Mouse (Mus musculus) cerebellum, postnatal 14 days (tissue): ENCODE results near the gene Zmynd15.

Experiments
- DNase-seq, 2 experiments: peaks; one replicate each; pipeline ENCODE4 v3.0.0; 2021; ENCODE audit warnings: mixed read lengths in 2 of 2

Zmynd15 gene

DNA sequence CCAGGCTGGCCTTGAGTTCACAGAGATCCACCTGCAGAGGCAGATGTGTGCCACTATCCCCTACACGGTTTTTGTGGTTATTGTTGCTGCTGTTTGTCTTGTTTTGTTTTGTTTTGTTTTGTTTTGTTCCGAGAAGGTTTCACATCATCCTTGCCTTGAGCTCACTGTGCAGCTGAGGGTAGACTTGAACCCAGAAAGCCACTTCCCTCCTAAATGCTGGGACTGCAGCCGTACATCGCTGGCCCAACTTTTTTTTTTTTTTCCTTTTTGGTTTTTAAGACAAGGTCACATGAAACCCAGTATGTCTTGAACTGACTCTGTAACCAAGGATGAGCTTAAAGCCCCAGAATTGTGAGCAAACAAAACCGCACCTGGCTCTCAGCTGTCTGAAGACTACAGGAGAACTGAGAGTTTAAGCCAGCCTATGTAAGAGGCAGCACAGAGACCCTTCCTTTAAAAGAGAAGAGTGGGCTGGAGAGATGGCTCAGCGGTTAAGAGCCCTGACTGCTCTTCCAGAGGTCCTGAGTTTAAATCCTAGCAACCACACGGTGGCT is 47.8 kb downstream of the Zmynd15 start:
- DNase-seq, result no peak

DNA sequence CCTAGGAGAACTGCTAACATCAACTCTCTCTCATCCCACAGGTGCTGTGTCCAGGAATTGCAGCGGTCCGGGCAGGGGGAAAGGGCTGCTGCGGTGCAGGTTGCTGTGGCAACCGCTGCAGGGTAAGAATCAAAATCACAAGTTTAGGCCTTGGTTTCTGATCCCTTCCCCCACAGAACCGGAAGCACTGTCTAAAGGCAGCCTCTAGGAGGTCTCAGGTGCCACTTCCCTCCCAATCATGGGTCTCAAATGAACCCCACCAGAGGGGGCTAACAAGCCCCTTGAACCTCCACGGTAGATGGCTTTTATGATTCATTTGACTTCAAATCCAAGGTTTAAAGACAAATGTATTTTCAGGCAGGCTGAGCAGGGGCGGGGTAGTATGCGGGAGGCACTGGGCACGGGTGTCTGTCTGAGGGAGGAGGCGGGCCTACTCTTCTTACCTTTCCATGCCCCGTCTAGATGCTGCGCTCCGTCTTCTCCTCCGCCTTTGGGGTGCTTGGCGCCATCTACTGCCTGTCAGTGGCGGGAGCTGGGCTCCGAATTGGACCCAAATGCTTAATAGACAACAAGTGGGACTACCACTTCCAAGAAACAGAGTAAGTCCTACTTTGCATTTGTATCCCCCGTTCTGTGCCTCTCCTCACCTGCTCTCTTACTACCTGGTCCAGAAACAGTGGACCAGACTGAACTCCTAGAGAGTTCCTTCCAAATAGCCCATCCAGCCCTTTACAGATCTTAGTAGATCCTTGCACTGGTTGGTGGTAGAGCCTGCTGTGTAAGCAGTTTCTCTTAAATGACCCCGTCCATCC is 50.7 kb downstream of the Zmynd15 start:
- peak; percentile 64 to 73 for DNase-seq

DNA sequence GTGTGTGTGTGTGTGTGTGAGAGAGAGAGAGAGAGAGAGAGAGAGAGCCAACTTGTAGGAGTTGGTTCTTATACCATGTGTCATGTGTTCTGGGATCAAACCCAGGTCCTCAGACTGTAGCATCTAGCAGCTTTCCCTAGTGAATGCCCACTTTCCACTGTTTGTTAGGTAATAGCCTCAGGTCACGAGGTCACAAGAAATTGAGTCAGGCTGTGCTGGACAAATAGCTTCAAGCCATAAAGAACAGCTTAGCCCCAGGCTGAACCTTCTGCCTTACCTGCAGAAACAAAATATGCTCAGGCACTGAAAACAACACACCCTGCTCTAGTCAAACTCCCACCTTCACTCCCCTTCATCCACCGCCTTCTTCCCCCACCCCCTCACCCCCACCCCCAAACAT is 52.0 kb downstream of the Zmynd15 start:
- DNase-seq, result no peak

DNA sequence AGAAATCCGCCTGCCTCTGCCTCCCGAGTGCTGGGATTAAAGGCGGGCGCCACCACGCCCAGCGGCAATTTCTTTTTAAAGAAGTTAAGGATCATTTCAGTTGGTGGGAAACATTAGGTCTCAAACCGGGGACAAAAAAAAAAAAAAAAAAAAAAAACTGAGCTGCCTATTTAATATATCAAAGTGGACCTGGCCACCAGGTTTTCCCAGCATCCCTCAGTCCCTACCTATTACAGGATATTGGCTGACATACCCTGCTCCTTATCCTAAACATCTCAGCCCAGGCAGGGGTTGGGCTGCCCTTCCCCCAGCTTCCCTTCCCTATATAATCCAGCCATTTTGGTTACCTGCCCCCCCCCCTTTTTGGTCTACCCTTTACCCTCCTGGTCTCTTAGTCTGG is 52.6 kb downstream of the Zmynd15 start:
- no peak for DNase-seq

DNA sequence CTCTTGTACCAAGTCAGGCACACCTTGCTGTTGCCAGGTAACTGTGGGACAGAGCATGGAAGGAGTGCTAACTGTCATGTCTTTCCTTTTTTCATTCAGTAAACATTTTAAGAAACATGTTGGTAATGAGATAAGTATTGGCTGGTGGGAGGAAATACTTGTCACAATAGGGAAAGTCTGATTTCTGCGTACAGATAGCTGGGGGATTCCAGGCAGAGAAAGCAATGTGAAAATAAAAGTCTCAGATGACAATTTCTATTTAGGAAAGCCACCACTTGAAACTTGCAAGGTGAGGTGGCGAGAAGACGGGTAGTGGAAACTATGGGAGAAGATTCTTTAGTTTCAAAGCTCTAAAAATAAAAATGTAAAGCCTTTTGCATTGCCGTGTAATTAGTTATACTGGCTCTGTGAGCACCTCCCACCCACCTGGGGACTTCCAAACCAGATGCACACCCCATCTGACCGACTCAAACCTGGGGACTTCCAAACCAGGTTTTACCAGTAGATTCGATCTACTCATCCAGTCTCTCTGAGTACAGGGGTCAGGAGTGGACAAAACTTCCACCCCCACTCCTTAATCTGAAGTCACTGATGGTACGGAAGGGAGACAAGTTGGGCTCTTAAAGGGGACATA is 53.6 kb downstream of the Zmynd15 start:
- no peak for DNase-seq

DNA sequence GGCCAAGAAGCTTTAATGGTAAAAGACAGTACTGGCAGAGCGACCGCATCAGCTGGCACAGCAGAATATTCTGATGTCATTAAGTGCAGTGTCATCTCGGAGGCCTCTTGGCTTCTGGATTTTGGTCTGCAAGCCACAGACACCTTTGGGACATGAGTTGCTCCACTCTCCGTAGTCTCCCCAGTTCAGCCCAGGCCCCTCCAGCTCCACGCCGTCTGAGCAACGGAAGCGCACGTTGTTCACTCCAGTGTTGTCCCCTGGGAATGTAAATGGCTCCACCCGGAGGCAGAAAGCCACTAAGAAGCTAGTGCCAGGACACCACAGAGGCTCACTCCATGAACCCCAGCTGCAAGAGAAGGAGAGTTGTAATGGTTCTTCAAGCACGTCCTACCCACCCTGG is 54.3 kb downstream of the Zmynd15 start:
- DNase-seq, result no peak

DNA sequence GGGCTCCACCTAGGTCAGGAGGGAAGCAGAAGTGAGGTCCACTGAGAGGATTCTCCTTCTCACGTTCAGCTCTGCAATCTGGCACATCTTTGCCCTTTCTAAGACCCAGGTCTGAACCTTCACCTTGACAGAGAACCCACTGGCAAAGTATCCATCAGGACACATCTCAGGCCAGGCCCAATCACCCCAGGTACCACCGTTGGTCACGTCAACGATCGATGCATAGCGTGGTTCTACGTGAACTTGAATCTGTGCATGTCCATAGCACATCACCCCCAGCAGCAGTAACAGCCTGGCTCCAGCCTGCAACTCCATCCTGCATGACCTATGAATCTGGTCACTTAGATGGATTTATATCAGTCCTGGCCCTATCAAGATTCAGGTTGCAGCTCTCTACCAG is 55.1 kb downstream of the Zmynd15 start, which contains the start of gene Vmo1:
Gene Vmo1, minus strand, starts transcription at position 329 of the 400 bp plus-strand sequence.
- no peak for DNase-seq
